Mouse (Mus musculus) myocyte (in vitro differentiated cells): ENCODE measurements around the gene Nt5dc2.

Experiments
- CEBPB ChIP-seq: IDR thresholded peaks from 2 replicates; pipeline ENCODE4 v1.6.1; 2011; ENCODE audit warnings: mild to moderate bottlenecking, moderate library complexity; ENCODE audit not compliant: poor library complexity, insufficient read depth, severe bottlenecking
- E2F4 ChIP-seq: IDR thresholded peaks from one replicate; pipeline ENCODE4 v1.6.1; 2011; ENCODE audit warnings: mild to moderate bottlenecking, control low read depth, moderate library complexity; ENCODE audit not compliant: insufficient read depth
- MAX ChIP-seq: IDR thresholded peaks from one replicate; pipeline ENCODE4 v1.6.1; 2011; ENCODE audit warnings: low read depth, mild to moderate bottlenecking, control low read depth
- MYOG ChIP-seq, 3 experiments: IDR thresholded peaks; one replicate each; pipeline ENCODE4 v1.6.1; 2011; ENCODE audit warnings: control low read depth in 2 of 3, low read depth in 2 of 3, mild to moderate bottlenecking in 2 of 3; ENCODE audit not compliant: insufficient read length in 2 of 3, control insufficient read depth in 1 of 3, insufficient read depth in 1 of 3
- POLR2A ChIP-seq: IDR thresholded peaks from one replicate; pipeline ENCODE4 v1.6.1; 2011; ENCODE audit warnings: low read depth, mild to moderate bottlenecking, control low read depth, moderate library complexity; ENCODE audit not compliant: insufficient read length
- POLR2AphosphoS2 ChIP-seq: IDR thresholded peaks from one replicate; pipeline ENCODE4 v1.6.1; 2011; ENCODE audit warnings: low read depth, control low read depth; ENCODE audit not compliant: insufficient read length
- USF1 ChIP-seq: IDR thresholded peaks from one replicate; pipeline ENCODE4 v1.6.1; 2011; ENCODE audit warnings: low read depth, mild to moderate bottlenecking, control low read depth, moderate library complexity

DNA sequence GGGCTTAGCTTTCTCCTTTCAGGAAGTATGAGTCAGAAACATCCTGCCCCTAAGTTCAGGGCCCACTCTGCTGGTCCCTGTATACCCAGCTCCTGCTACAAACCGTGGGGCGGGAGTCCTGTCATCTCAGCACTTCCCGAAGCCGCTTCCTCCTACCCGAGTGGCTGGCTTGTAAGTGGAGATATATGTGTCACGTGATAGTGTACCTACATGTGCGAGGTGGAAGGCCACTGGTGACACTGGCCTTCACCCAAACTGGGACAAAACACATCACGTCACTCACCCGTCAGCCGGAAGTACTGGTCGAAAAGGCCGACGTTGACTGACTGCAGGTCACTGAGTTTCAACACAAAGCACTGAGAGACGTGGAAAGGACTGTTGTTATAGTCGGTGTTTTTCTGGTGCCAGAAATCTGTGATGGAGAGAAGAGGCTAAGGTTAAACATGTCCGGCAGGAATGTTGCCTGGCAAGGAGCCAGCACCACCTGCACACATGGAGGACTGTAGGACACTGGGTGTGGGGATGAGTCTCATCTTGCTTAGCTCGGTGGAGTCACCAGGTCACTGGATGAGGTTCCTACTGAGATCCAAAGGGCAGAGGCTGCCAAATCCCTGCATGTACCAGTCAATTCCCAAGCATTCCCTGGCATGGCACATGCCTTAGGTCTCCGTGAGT, 42.1 kb downstream of the Nt5dc2 start:
- TF ChIP-seq POLR2A: peak; percentile 23
- TF ChIP-seq POLR2AphosphoS2: no peak
- TF ChIP-seq MAX: no peak
- no peak for TF ChIP-seq E2F4
- TF ChIP-seq MYOG (IDR thresholded peaks at IDR 0.05; ENCODE audit: control insufficient read depth in 1 of 3, insufficient read depth in 1 of 3, insufficient read length in 2 of 3, low read depth in 2 of 3): no peak
- no peak for TF ChIP-seq USF1
- no peak for TF ChIP-seq CEBPB
